Mouse (Mus musculus) olfactory bulb, adult 2 months (tissue): ENCODE data around the gene Ap5s1.

Experiments used
- CTCF ChIP-seq: fragments of 200-500 bp; IDR thresholded peaks from 2 replicates; pipeline ENCODE4 v1.5.1; 2012; ENCODE audit warnings: low read depth, mild to moderate bottlenecking, low read length, moderate library complexity; ENCODE audit not compliant: insufficient read depth
- POLR2A ChIP-seq: fragments of 200-500 bp; IDR thresholded peaks from 2 replicates; pipeline ENCODE4 v1.6.1; 2012; ENCODE audit warnings: mild to moderate bottlenecking, low read depth, low read length, moderate library complexity; ENCODE audit not compliant: insufficient read depth

DNA sequence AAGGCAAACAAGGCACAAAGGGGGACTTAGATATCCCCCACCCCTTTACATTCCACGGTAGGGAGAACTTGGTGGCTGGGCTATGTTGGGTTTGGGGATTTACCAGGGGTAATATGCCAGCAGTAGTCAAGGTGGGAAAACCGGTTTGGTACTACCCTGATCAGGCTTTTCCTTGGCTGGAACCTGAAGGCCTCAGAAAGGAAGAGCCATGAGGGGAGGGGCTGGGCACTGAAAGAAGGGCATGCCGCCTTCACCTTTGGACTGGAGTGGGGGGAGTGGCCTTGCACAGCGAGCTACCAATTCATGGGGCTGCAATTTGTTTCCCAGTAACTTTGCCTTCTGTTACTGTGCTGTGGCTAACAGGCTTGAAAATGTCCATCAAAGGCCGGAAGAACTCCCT lies 30.4 kb upstream of the Ap5s1 start:
- TF ChIP-seq CTCF, result no peak
- no peak for TF ChIP-seq POLR2A
